Mouse (Mus musculus): ENCODE results near the gene Vps37c.

DNA sequence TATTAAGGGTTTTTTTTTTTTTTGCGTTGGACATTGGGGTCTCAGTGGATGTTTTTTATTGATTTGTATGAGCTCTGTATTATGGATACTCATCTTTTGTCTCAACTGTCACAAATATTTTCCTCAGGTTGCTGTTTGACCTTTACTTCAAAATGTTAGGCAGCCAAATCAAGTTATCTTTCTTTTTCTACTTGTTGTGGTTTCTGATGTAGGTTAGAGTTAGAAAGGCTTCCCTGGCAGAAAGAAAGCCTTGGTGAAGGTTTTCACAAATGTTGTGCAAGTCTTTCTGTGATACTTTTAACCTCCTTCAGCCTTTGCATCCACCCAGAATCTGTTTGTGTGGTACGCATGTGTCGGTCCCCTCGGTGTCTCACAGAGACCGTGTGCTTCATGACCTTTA is 64.1 kb downstream of the Vps37c start:
- TF ChIP-seq POLR2A (IDR thresholded peaks at IDR 0.05; ENCODE audit: low read depth, low read length) (no peak), CTCF (conservative IDR thresholded peaks at IDR 0.05; ENCODE audit: insufficient read depth, insufficient read length, low read depth, low read length) (no peak)
